Mouse (Mus musculus): ENCODE measurements around the gene Npepl1. TPM values are rescaled to one million over a fixed set of nuclear protein-coding genes. Genes with fewer than 3 reads are reported as not detected.

The Npepl1 gene
- total and polyA plus RNA-seq, 3 experiments = 17.3 to 46.9 TPM; not detected in 1

- Histone ChIP-seq H3K4me3 (ENCODE audit: control insufficient read depth in 1 of 2, insufficient read depth in 1 of 2, low read depth in 2 of 2, low read length in 2 of 2) (peak within 1 kb of the TSS; percentile 55 to 73), H3K79me2 (ENCODE audit: control insufficient read depth, insufficient read depth, low read length, poor library complexity) (peaks cover 29% of the 10 kb centered on the region), H3K27ac (ENCODE audit: control insufficient read depth, low read depth, low read length) (peak within 1 kb of the TSS; percentile 79), H3K27me3 (ENCODE audit: control insufficient read depth in 1 of 2, insufficient read depth in 2 of 2, low read length in 2 of 2) (no peaks in the 10 kb centered on the region), H3K4me1 (ENCODE audit: control insufficient read depth in 1 of 2, insufficient read depth in 2 of 2, low read length in 2 of 2) (peaks cover 3 to 4% of the 10 kb centered on the region in 2 experiments; a peak in 2 of 4 replicates), H3K9ac (ENCODE audit: control insufficient read depth, low read depth, low read length, poor library complexity, severe bottlenecking) (peak within 1 kb of the TSS; percentile 89), H3K36me3 (ENCODE audit: control insufficient read depth in 1 of 2, insufficient read depth in 2 of 2, low read length in 2 of 2) (peaks cover 0 to 14% of the 10 kb centered on the region in 2 experiments; a peak in 2 of 4 replicates), H3K9me3 (replicated peaks; ENCODE audit: insufficient read depth, low read length) (no peaks in the 10 kb centered on the region)
- DNase-seq (ENCODE audit: low read depth, low spot score) = peak; percentile 95
- TF ChIP-seq POLR2A (IDR thresholded peaks at IDR 0.05; ENCODE audit: control insufficient read depth in 1 of 2, insufficient read depth in 1 of 2, low read depth in 1 of 2, low read length in 2 of 2, poor library complexity in 1 of 2) = peak; percentile 12 to 63; a peak in 2 of 4 replicates
- TF ChIP-seq NELFE (IDR thresholded peaks at IDR 0.05; ENCODE audit: low read depth, low read length) = peak; percentile 71
- TF ChIP-seq ZNF384 (IDR thresholded peaks at IDR 0.05; ENCODE audit: low read depth, low read length) = peak; percentile 60
- peak; percentile 21; the same call in 1 of the 2 replicates for TF ChIP-seq NRF1 (IDR thresholded peaks at IDR 0.05; ENCODE audit: insufficient read depth, low read depth, low read length, poor library complexity, severe bottlenecking)
- no peak for TF ChIP-seq GABPA (IDR thresholded peaks at IDR 0.05; ENCODE audit: low read depth, low read length)
- peak in 1 of 2 experiments; percentile 34; a peak in 2 of 4 replicates for TF ChIP-seq EP300 (IDR thresholded peaks at IDR 0.05; ENCODE audit: low read depth in 1 of 2, low read length in 2 of 2)
- TF ChIP-seq GATA1 (IDR thresholded peaks at IDR 0.05; ENCODE audit: low read depth, low read length) = no peak
- TF ChIP-seq ZMIZ1 (IDR thresholded peaks at IDR 0.05; ENCODE audit: low read depth, low read length) = no peak
- TF ChIP-seq ZC3H11A (IDR thresholded peaks at IDR 0.05; ENCODE audit: low read depth, low read length) = no peak
- peak; percentile 79 for TF ChIP-seq ELF1 (IDR thresholded peaks at IDR 0.05; ENCODE audit: low read depth, low read length)
- TF ChIP-seq ETS1 (IDR thresholded peaks at IDR 0.05; ENCODE audit: low read depth, low read length) = peak; percentile 26; the same call in 1 of the 2 replicates
- 0 out of 2 replicates have a peak, but pooled peaks have one; percentile 68 for TF ChIP-seq MAZ (IDR thresholded peaks at IDR 0.05; ENCODE audit: low read depth, low read length)
- TF ChIP-seq TBP (IDR thresholded peaks at IDR 0.05; ENCODE audit: low read depth, low read length) = peak; percentile 68; the same call in 1 of the 2 replicates
- TF ChIP-seq CTCF (IDR thresholded peaks at IDR 0.05 in 2 of 3, conservative IDR thresholded peaks at IDR 0.05 in 1 of 3; ENCODE audit: control insufficient read depth in 1 of 3, insufficient read depth in 1 of 3, low read depth in 2 of 3, low read length in 3 of 3, poor library complexity in 1 of 3, severe bottlenecking in 1 of 3) = peak; percentile 13 to 37 (median 29); a peak in 4 of 6 replicates
- peak; percentile 86; the same call in 1 of the 2 replicates for TF ChIP-seq MXI1 (IDR thresholded peaks at IDR 0.05; ENCODE audit: low read depth, low read length)
- no peak for TF ChIP-seq POLR2AphosphoS5 (IDR thresholded peaks at IDR 0.05; ENCODE audit: borderline replicate concordance, low read depth, low read length)
- TF ChIP-seq RAD21 (IDR thresholded peaks at IDR 0.05; ENCODE audit: low read depth, low read length) = no peak; the same call in 1 of the 2 replicates
- peak; percentile 97 for TF ChIP-seq SIN3A (IDR thresholded peaks at IDR 0.05; ENCODE audit: low read length)
- peak; percentile 96 for TF ChIP-seq HCFC1 (IDR thresholded peaks at IDR 0.05; ENCODE audit: low read depth, low read length)
- TF ChIP-seq MYC (IDR thresholded peaks at IDR 0.05; ENCODE audit: low read depth, low read length) = peak; percentile 15; the same call in 1 of the 2 replicates
- TF ChIP-seq TCF12 (IDR thresholded peaks at IDR 0.05; ENCODE audit: low read depth, low read length) = peak; percentile 73
- TF ChIP-seq ZKSCAN1 (IDR thresholded peaks at IDR 0.05; ENCODE audit: low read depth, low read length) = no peak
Observed at GRCm38 (mm10) chr2:174075673-174076432, 34.3 kb upstream of the Npepl1 start, which contains the start of gene Stx16. Gene Stx16, plus strand, starts transcription at chr2:174076308.
